Mouse (Mus musculus) megakaryocyte, embryonic 14.5 days (primary cell): ENCODE results near the gene Fabp7. TPM values are rescaled to one million over a fixed set of nuclear protein-coding genes. Genes with fewer than 3 reads are reported as not detected.

Source experiments
- H3K27me3 ChIP-seq: replicated peaks from 2 replicates; pipeline ENCODE3; 2012; ENCODE audit warnings: inconsistent platforms
- H3K36me3 ChIP-seq: replicated peaks from 2 replicates; pipeline ENCODE3; 2012; ENCODE audit warnings: low read length, inconsistent platforms, mixed read lengths
- H3K4me1 ChIP-seq: 2 replicates; pipeline ENCODE4 v1.6.1; 2012; ENCODE audit warnings: inconsistent platforms
- H3K4me3 ChIP-seq: replicated peaks from 2 replicates; pipeline ENCODE3; 2012; ENCODE audit warnings: moderate library complexity, mild to moderate bottlenecking, inconsistent platforms
- H3K9me3 ChIP-seq: 2 replicates; pipeline ENCODE4 v1.6.1; 2012; ENCODE audit warnings: inconsistent platforms
- FLI1 ChIP-seq: IDR thresholded peaks from 2 replicates; pipeline ENCODE4 v1.6.1; 2012; ENCODE audit warnings: low read length, inconsistent platforms, mixed read lengths
- GATA1 ChIP-seq: IDR thresholded peaks from 3 replicates; pipeline ENCODE4 v1.6.1; 2012; ENCODE audit warnings: mixed read lengths, low read length, inconsistent platforms, borderline replicate concordance
- polyA plus RNA-seq: library from polyadenylated mRNA; stranded (reverse); fragments of >175 nt; gene quantifications from 2 replicates; pipeline ENCODE4 v1.2.3, GENCODE M21; 2012; ENCODE audit warnings: low replicate concordance; ENCODE audit not compliant: insufficient read depth

The Fabp7 gene
- polyA plus RNA-seq, 1 experiment, result not detected

- Histone ChIP-seq H3K27me3 (peaks cover 2% of the 10 kb centered on the region), H3K36me3 (no peaks in the 10 kb centered on the region), H3K4me3 (peak overlapping the region; percentile 91), H3K4me1 (peaks cover 5% of the 10 kb centered on the region), H3K9me3 (no peaks in the 10 kb centered on the region)
- TF ChIP-seq GATA1 (no peak), FLI1 (no peak)
Observed at GRCm38 (mm10) chr10:57795542-57795941, 10.9 kb downstream of the Fabp7 start.

- Histone ChIP-seq H3K36me3 (no peaks in the 10 kb centered on the region), H3K9me3 (no peaks in the 10 kb centered on the region), H3K4me3 (peak overlapping the region; percentile 21), H3K27me3 (peaks cover 2% of the 10 kb centered on the region), H3K4me1 (peaks cover 5% of the 10 kb centered on the region)
- TF ChIP-seq GATA1 (no peak), FLI1 (no peak)
Observed at GRCm38 (mm10) chr10:57796057-57796456, 11.4 kb downstream of the Fabp7 start.

- TF ChIP-seq GATA1 (no peak), FLI1 (no peak)
- H3K4me1 ChIP-seq, result peaks cover 4% of the 10 kb centered on the region
- no peak overlapping the region for H3K4me3 ChIP-seq
- H3K9me3 ChIP-seq, result no peaks in the 10 kb centered on the region
- H3K27me3 ChIP-seq, result peaks cover 2% of the 10 kb centered on the region
- no peaks in the 10 kb centered on the region for H3K36me3 ChIP-seq
Observed at GRCm38 (mm10) chr10:57799486-57799885, 14.8 kb downstream of the Fabp7 start.

- Histone ChIP-seq H3K4me3 (no peak overlapping the region), H3K36me3 (no peaks in the 10 kb centered on the region), H3K9me3 (no peaks in the 10 kb centered on the region), H3K27me3 (no peaks in the 10 kb centered on the region), H3K4me1 (no peaks in the 10 kb centered on the region)
- TF ChIP-seq FLI1 (no peak), GATA1 (no peak)
Observed at GRCm38 (mm10) chr10:57807754-57808153, 23.1 kb downstream of the Fabp7 start.

- Histone ChIP-seq H3K27me3 (no peaks in the 10 kb centered on the region), H3K4me3 (no peak overlapping the region), H3K9me3 (no peaks in the 10 kb centered on the region), H3K4me1 (no peaks in the 10 kb centered on the region), H3K36me3 (no peaks in the 10 kb centered on the region)
- TF ChIP-seq FLI1 (no peak), GATA1 (no peak)
Observed at GRCm38 (mm10) chr10:57812161-57812856, 27.6 kb downstream of the Fabp7 start.

- no peaks in the 10 kb centered on the region for H3K4me1 ChIP-seq
- H3K4me3 ChIP-seq, result no peak overlapping the region
- no peaks in the 10 kb centered on the region for H3K9me3 ChIP-seq
- TF ChIP-seq GATA1 (no peak), FLI1 (no peak)
- H3K27me3 ChIP-seq, result no peaks in the 10 kb centered on the region
- H3K36me3 ChIP-seq, result no peaks in the 10 kb centered on the region
Observed at GRCm38 (mm10) chr10:57814295-57814694, 29.6 kb downstream of the Fabp7 start.

- H3K4me1 ChIP-seq, result no peaks in the 10 kb centered on the region
- TF ChIP-seq FLI1, result no peak
- no peak for TF ChIP-seq GATA1
- H3K27me3 ChIP-seq, result no peaks in the 10 kb centered on the region
- no peaks in the 10 kb centered on the region for H3K9me3 ChIP-seq
- no peak overlapping the region for H3K4me3 ChIP-seq
- no peaks in the 10 kb centered on the region for H3K36me3 ChIP-seq
Observed at GRCm38 (mm10) chr10:57815869-57816268, 31.2 kb downstream of the Fabp7 start.

- no peak overlapping the region for H3K4me3 ChIP-seq
- TF ChIP-seq GATA1 (no peak), FLI1 (no peak)
- H3K9me3 ChIP-seq, result no peaks in the 10 kb centered on the region
- no peaks in the 10 kb centered on the region for H3K36me3 ChIP-seq
- no peaks in the 10 kb centered on the region for H3K4me1 ChIP-seq
- no peaks in the 10 kb centered on the region for H3K27me3 ChIP-seq
Observed at GRCm38 (mm10) chr10:57819209-57819608, 34.5 kb downstream of the Fabp7 start.

- Histone ChIP-seq H3K27me3 (no peaks in the 10 kb centered on the region), H3K4me3 (no peak overlapping the region), H3K36me3 (no peaks in the 10 kb centered on the region), H3K4me1 (no peaks in the 10 kb centered on the region), H3K9me3 (no peaks in the 10 kb centered on the region)
- no peak for TF ChIP-seq FLI1
- no peak for TF ChIP-seq GATA1
Observed at GRCm38 (mm10) chr10:57822473-57822872, 37.8 kb downstream of the Fabp7 start.

GRCm38 (mm10) chr10:57828649-57829048 is 44.0 kb downstream of the Fabp7 start:
- H3K9me3 ChIP-seq, result no peaks in the 10 kb centered on the region
- H3K4me1 ChIP-seq, result no peaks in the 10 kb centered on the region
- H3K4me3 ChIP-seq, result no peak overlapping the region
- no peaks in the 10 kb centered on the region for H3K36me3 ChIP-seq
- TF ChIP-seq FLI1 (no peak), GATA1 (no peak)
- no peaks in the 10 kb centered on the region for H3K27me3 ChIP-seq
